Mouse (Mus musculus): ENCODE measurements around the gene Fcho1. TPM values are rescaled to one million over a fixed set of nuclear protein-coding genes. Genes with fewer than 3 reads are reported as not detected.

Fcho1 gene
- polyA plus RNA-seq, 1 experiment from 2014 or later = 1.8 TPM

DNA sequence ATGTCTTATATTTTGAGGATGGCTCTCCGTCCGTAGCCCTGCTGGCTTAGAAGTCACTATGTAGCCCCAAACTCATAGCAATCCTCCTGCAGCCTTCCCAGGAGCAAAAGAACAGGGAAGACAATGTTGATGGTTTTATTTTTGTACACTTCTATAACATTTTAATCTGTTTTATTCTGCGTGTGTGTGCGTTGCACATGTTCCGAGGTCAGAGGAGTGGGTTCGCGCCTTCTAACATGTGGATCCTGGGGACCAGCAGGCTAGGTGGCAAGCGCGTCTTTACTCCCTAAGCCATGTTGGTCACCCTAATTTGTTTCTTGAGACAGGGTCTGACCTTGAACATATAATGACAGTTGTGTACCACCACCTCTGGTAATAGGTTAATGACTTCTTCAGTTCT, 48.7 kb downstream of the Fcho1 start:
- 48% methylated on average over 9 of the region's 9 CpGs for WGBS
- Histone ChIP-seq H3K4me2 (replicated peaks; ENCODE audit: low read depth, low read length) (peak overlapping the region; percentile 78), H3K27me3 (replicated peaks; ENCODE audit: insufficient read depth, low read length) (no peaks in the 10 kb centered on the region; the same call in 1 of the 2 replicates), H3K9ac (replicated peaks; ENCODE audit: low read depth) (peak overlapping the region; percentile 51), H3K9me3 (ENCODE audit: low read length) (no peaks in the 10 kb centered on the region), H3K4me3 (ENCODE audit: low read depth, low read length) (peak overlapping the region; percentile 58), H3K36me3 (ENCODE audit: insufficient read depth, low read length) (no peaks in the 10 kb centered on the region), H3K4me1 (ENCODE audit: insufficient read depth, low read depth, low read length) (peaks cover 8% of the 10 kb centered on the region), H3K27ac (ENCODE audit: low read length) (peak overlapping the region; percentile 65)
- TF ChIP-seq CTCF (IDR thresholded peaks at IDR 0.05) = no peak
- TF ChIP-seq EP300 (IDR thresholded peaks at IDR 0.05) = no peak
- DNase-seq (ENCODE audit: low spot score) = no peak
- ATAC-seq = no peak

DNA sequence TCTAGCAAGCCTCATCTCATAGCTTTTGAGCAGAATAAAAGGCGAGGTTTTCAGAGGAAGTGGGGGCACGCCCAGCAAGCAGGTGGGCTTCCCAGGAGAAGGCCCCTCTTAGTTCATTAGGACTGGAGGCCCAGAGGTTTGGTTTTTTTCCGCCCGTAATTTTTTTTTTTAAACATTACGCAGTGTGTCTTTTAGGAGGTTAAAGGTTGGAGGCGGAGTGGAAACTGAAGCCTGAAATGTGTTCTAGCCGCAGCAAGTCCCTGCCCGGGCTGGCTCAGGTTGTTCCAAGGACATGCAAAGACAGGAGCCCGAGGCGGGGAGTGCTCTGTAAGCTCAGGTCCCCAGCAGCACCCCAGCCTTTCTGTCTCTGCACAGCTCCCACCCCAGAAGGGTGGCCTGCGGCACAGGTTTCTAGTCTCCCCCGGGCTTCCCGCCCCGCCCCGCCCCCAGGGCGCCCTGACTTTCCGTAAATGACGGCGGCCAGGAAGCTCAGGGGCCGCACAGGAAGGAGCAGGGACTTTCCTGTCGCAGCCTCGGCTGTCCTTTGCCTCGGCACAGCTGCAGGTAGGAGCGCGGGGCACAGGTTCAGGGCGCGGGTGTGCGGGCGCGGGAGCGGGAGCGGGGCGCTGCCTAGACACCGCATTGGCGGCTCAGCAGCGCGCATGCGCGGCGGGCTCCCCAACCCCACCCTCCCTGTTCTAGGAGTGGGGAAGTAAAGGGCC, 49.3 kb downstream of the Fcho1 start, which contains the start of gene Jak3:
Jak3 (plus strand) TSS at position 277 of the 722 bp plus-strand sequence.
- peaks cover 11% of the 10 kb centered on the region for H3K4me1 ChIP-seq (ENCODE audit: insufficient read depth, low read depth, low read length)
- no peaks in the 10 kb centered on the region for H3K36me3 ChIP-seq (ENCODE audit: insufficient read depth, low read length)
- peak within 1 kb of the TSS; percentile 51 for H3K9ac ChIP-seq (replicated peaks; ENCODE audit: low read depth)
- H3K9me3 ChIP-seq (ENCODE audit: low read length) = no peaks in the 10 kb centered on the region
- WGBS = 5% methylated on average over 33 of the region's 40 CpGs
- peak within 1 kb of the TSS; percentile 78 for H3K4me2 ChIP-seq (replicated peaks; ENCODE audit: low read depth, low read length)
- H3K27me3 ChIP-seq (replicated peaks; ENCODE audit: insufficient read depth, low read length) = no peaks in the 10 kb centered on the region; the same call in 1 of the 2 replicates
- peak; percentile 76 for DNase-seq (ENCODE audit: low spot score)
- peak within 1 kb of the TSS; percentile 65 for H3K27ac ChIP-seq (ENCODE audit: low read length)
- peak within 1 kb of the TSS; percentile 58 for H3K4me3 ChIP-seq (ENCODE audit: low read depth, low read length)
- ATAC-seq = peak; percentile 62
- TF ChIP-seq EP300 (IDR thresholded peaks at IDR 0.05) (peak; percentile 8; the same call in 1 of the 2 replicates), CTCF (IDR thresholded peaks at IDR 0.05) (no peak)

DNA sequence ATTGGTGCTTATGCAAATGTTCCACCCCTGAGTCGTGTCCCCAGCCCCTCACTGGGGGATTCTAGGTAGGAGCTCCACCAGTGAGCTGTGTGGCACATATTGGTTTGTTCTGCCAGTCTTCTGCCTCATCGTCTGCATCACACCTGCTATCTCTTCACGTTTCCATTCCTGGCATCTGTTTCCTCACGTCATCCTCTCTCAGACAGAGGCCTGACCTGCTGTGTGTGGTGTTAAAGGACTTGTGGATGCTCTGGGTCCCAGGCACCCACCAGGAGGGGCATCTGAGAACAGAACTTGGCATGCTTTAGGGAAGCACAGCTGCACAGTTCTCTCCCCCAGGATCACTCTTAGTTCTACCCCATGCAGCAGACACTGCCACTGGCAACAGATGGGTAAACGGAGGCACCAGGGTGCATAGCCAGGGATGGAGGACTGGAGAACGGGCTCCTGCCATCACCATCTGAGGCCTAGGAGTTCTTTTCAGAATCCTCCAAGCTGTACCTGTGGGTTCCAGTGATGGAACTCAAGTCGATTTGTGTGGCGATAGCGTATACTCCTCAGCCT, 50.0 kb downstream of the Fcho1 start:
- Histone ChIP-seq H3K4me1 (ENCODE audit: insufficient read depth, low read depth, low read length) (peaks cover 16% of the 10 kb centered on the region), H3K27me3 (replicated peaks; ENCODE audit: insufficient read depth, low read length) (peaks cover 5% of the 10 kb centered on the region; the same call in 1 of the 2 replicates), H3K4me2 (replicated peaks; ENCODE audit: low read depth, low read length) (peak overlapping the region; percentile 78), H3K9ac (replicated peaks; ENCODE audit: low read depth) (no peak overlapping the region), H3K9me3 (ENCODE audit: low read length) (no peaks in the 10 kb centered on the region), H3K4me3 (ENCODE audit: low read depth, low read length) (peak overlapping the region; percentile 58; the same call in 1 of the 2 replicates), H3K36me3 (ENCODE audit: insufficient read depth, low read length) (no peaks in the 10 kb centered on the region), H3K27ac (ENCODE audit: low read length) (peak overlapping the region; percentile 65; the same call in 1 of the 2 replicates)
- DNase-seq (ENCODE audit: low spot score) = no peak
- WGBS = 37% methylated on average over 9 of the region's 9 CpGs
- TF ChIP-seq CTCF (IDR thresholded peaks at IDR 0.05) = no peak
- TF ChIP-seq EP300 (IDR thresholded peaks at IDR 0.05) = no peak
- no peak for ATAC-seq

DNA sequence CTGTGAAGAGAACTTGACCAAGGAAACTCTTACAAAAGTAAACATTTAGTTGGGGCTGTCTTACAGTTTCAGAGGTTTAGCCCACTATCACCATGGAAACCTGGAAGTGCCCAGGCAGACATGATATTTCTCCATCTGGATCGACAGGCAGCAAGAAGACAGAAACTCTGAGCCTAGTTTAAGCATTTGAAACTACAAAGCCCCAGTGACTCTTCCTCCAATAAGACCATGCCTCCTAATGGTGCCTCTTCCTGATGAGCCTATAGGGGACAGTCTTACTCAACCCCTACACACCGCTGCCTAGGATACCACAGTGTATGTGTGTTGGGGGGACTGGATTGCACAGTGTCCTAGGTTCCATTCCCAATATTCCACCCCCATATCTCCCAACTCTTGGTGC, 51.4 kb downstream of the Fcho1 start:
- TF ChIP-seq EP300 (IDR thresholded peaks at IDR 0.05) (no peak), CTCF (IDR thresholded peaks at IDR 0.05) (no peak)
- WGBS = 61% methylated on average over 2 of the region's 2 CpGs
- H3K4me2 ChIP-seq (replicated peaks; ENCODE audit: low read depth, low read length) = no peak overlapping the region
- no peak overlapping the region for H3K9ac ChIP-seq (replicated peaks; ENCODE audit: low read depth)
- no peak for ATAC-seq
- 0 out of 2 replicates have a peak, but pooled peaks cover 12% of the 10 kb centered on the region for H3K27me3 ChIP-seq (replicated peaks; ENCODE audit: insufficient read depth, low read length)
- H3K4me3 ChIP-seq (ENCODE audit: low read depth, low read length) = no peak overlapping the region
- H3K27ac ChIP-seq (ENCODE audit: low read length) = no peak overlapping the region
- H3K36me3 ChIP-seq (ENCODE audit: insufficient read depth, low read length) = no peaks in the 10 kb centered on the region
- peaks cover 13% of the 10 kb centered on the region for H3K4me1 ChIP-seq (ENCODE audit: insufficient read depth, low read depth, low read length)
- DNase-seq (ENCODE audit: low spot score) = no peak
- H3K9me3 ChIP-seq (ENCODE audit: low read length) = no peaks in the 10 kb centered on the region

DNA sequence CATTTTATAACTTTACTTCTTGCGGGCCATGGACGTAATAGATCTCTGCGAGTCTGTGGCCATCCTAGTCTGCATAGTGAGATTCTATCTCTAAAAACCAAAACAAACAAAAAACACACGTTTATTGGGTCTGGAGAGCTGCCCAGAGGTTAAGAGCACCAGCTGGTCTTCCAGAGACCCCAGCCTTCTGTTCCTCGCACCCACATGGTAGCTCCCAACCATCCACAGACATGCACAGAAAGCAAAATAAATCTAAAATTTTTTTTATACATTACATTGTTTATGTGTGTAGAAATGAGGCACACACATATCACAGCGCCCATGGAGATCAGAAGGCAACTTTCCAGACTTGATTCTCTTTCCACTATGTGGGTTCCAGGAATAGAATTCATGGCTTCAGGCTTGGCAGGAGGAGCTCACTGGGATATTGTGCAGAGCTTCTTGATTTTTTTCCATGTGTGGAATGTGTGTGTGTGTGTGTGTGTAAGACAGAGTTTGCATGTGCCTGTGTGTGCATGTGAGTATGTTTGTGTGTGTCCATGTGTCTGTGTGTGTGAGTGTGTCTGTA, 53.3 kb downstream of the Fcho1 start:
- TF ChIP-seq CTCF (IDR thresholded peaks at IDR 0.05) (no peak), EP300 (IDR thresholded peaks at IDR 0.05) (no peak)
- ATAC-seq = no peak
- H3K4me2 ChIP-seq (replicated peaks; ENCODE audit: low read depth, low read length) = peak overlapping the region; percentile 77
- H3K27ac ChIP-seq (ENCODE audit: low read length) = no peak overlapping the region
- no peak overlapping the region for H3K9ac ChIP-seq (replicated peaks; ENCODE audit: low read depth)
- DNase-seq (ENCODE audit: low spot score) = no peak
- 59% methylated on average over 6 of the region's 6 CpGs for WGBS
- H3K36me3 ChIP-seq (ENCODE audit: insufficient read depth, low read length) = no peaks in the 10 kb centered on the region
- 0 out of 2 replicates have a peak overlapping the region, but pooled peaks have one; percentile 39 for H3K4me3 ChIP-seq (ENCODE audit: low read depth, low read length)
- H3K4me1 ChIP-seq (ENCODE audit: insufficient read depth, low read depth, low read length) = peaks cover 19% of the 10 kb centered on the region
- H3K27me3 ChIP-seq (replicated peaks; ENCODE audit: insufficient read depth, low read length) = 0 out of 2 replicates have a peak, but pooled peaks cover 12% of the 10 kb centered on the region
- no peaks in the 10 kb centered on the region for H3K9me3 ChIP-seq (ENCODE audit: low read length)

DNA sequence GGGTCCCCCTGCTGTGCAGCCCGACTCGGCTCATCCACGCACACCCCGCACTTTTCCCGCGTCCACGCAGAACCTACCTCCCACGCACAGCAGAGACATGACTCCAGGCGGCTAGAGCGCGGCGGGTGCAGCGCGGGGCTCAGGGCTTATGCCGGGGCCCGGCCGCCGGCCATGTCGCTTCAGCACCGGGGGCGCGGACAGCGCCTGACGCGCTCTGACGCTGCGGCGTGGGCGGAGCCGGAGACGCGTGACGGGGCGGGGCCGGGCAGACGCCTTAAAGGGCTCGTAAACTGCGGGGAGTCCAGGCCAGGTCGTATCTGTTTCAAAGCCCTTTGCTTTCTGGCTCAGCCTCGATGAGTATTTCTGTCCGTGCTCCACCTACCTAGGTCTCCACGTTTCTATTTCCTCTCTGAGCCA, 54.0 kb downstream of the Fcho1 start, which contains the start of gene Unc13a:
Unc13a (minus strand) TSS at position 209 of the 417 bp plus-strand sequence.
- H3K36me3 ChIP-seq (ENCODE audit: insufficient read depth, low read length) = no peaks in the 10 kb centered on the region
- WGBS = under 1% methylated on average over 42 of the region's 42 CpGs
- DNase-seq (ENCODE audit: low spot score) (peak; percentile 86), ATAC-seq (peak; percentile 81)
- peak within 1 kb of the TSS; percentile 77 for H3K4me2 ChIP-seq (replicated peaks; ENCODE audit: low read depth, low read length)
- no peak within 1 kb of the TSS for H3K9ac ChIP-seq (replicated peaks; ENCODE audit: low read depth)
- H3K27ac ChIP-seq (ENCODE audit: low read length) = no peak within 1 kb of the TSS
- H3K4me3 ChIP-seq (ENCODE audit: low read depth, low read length) = peak within 1 kb of the TSS; percentile 39
- TF ChIP-seq EP300 (IDR thresholded peaks at IDR 0.05) = no peak
- no peak for TF ChIP-seq CTCF (IDR thresholded peaks at IDR 0.05)
- H3K4me1 ChIP-seq (ENCODE audit: insufficient read depth, low read depth, low read length) = peaks cover 19% of the 10 kb centered on the region
- H3K9me3 ChIP-seq (ENCODE audit: low read length) = no peaks in the 10 kb centered on the region
- H3K27me3 ChIP-seq (replicated peaks; ENCODE audit: insufficient read depth, low read length) = 0 out of 2 replicates have a peak, but pooled peaks cover 12% of the 10 kb centered on the region
